Mouse (Mus musculus) liver, postnatal 0 days (tissue): Measurements from ENCODE around the gene Zfp433. TPM values are rescaled to one million over a fixed set of nuclear protein-coding genes. Genes with fewer than 3 reads are reported as not detected.
"Not testable (repeated sequence)": the region's sequence is repeated elsewhere in the genome, so short reads cannot be mapped to it uniquely, and the experiment has no call there.

Experiments
- ATAC-seq: fragments of 200-750 bp; cut with Nextera tagmentation; 2 replicates; pipeline ENCODE4 v1.8.0; 2017; ENCODE audit warnings: mild to moderate bottlenecking, moderate library complexity
- DNase-seq: peaks from one replicate; pipeline ENCODE4 v3.0.0-alpha.2; 2016
- H3K27ac ChIP-seq: fragments of 300-500 bp; sonication (generic); 2 replicates; pipeline ENCODE4 v1.5.1; 2014; ENCODE audit warnings: antibody characterized with exemption, moderate library complexity, mild to moderate bottlenecking, low read depth
- H3K27me3 ChIP-seq: fragments of 300-500 bp; sonication (generic); 2 replicates; pipeline ENCODE4 v1.6.1; 2014; ENCODE audit warnings: low read length, control low read depth, mixed read lengths; ENCODE audit not compliant: insufficient read depth
- H3K36me3 ChIP-seq: fragments of 300-500 bp; sonication (generic); replicated peaks from 2 replicates; pipeline ENCODE4 v1.6.1; 2014; ENCODE audit warnings: mild to moderate bottlenecking, control low read depth, low read length, moderate library complexity, mixed read lengths; ENCODE audit not compliant: insufficient read depth
- H3K4me1 ChIP-seq: fragments of 300-500 bp; sonication (generic); 2 replicates; pipeline ENCODE4 v1.6.1; 2014; ENCODE audit warnings: antibody characterized with exemption, mild to moderate bottlenecking, control low read depth; ENCODE audit not compliant: insufficient read depth
- H3K4me2 ChIP-seq: fragments of 300-500 bp; sonication (generic); 2 replicates; pipeline ENCODE4 v1.6.1; 2014; ENCODE audit warnings: low read depth, mild to moderate bottlenecking, low read length, moderate library complexity, mixed read lengths
- H3K4me3 ChIP-seq: fragments of 300-500 bp; sonication (generic); 2 replicates; pipeline ENCODE4 v1.5.1; 2014; ENCODE audit warnings: low read depth, low read length
- H3K9ac ChIP-seq: fragments of 300-500 bp; sonication (generic); replicated peaks from 2 replicates; pipeline ENCODE4 v1.6.1; 2014; ENCODE audit warnings: mild to moderate bottlenecking, moderate library complexity
- H3K9me3 ChIP-seq: fragments of 300-500 bp; sonication (generic); 2 replicates; pipeline ENCODE4 v1.6.1; 2016; ENCODE audit warnings: mild to moderate bottlenecking, control low read depth, low read length, mixed read lengths
- CTCF ChIP-seq: sonication (generic); IDR thresholded peaks from 2 replicates; pipeline ENCODE4 v1.5.1; 2016; ENCODE audit warnings: antibody characterized with exemption, low read depth
- EP300 ChIP-seq: IDR thresholded peaks from 2 replicates; pipeline ENCODE4 v1.6.1; 2016; ENCODE audit warnings: antibody characterized with exemption, low read depth, mild to moderate bottlenecking
- WGBS: fragments of 180-500 bp; shearing (Covaris S2); extraction: QIAGEN DNeasy Blood & Tissue Kit; methylation state at CpG from one replicate; pipeline ENCODE4 v1.1.7; 2014; ENCODE audit not compliant: insufficient replicate concordance; 5-methylcytosine and 5-hydroxymethylcytosine counted together
- polyA plus RNA-seq: library from polyadenylated mRNA; unstranded; fragments of >200 nt; fragmentation: Nextera tagmentation; extraction: Ambion mirVana; gene quantifications from 2 replicates; pipeline ENCODE4 v1.2.1, GENCODE M21; 2015

Gene Zfp433
- 3.1 and 4.5 TPM in 2 replicates for polyA plus RNA-seq

- WGBS = no CpG with 5 or more reads among the region's 46 CpGs
- not testable (repeated sequence) for DNase-seq
These were observed at the start of gene Zfp433 for GRCm38 (mm10) chr10:81704531-81705301. Zfp433 (plus strand) TSS chr10:81704825.

DNA sequence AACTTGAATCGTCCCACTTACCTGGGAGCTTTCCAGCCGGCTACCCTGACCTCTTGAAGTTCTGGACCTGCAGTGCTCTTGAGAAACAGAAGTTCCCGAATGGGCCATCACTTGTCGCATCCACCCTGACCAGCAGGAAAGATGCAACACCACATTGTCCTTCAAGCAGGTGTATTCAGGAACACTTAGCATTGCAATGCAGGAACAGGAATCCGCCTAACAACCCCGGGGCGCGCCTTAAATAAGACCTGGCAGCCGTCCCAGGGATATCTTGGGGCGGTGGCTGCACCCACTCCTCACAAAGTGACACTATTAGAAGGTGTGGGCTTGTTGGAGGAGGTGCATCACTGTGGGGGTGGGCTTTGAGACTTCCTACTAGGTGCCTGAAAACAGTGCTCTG lies 49.4 kb upstream of the Zfp433 start:
- H3K4me2 ChIP-seq = no peak overlapping the region
- no peaks in the 10 kb centered on the region for H3K27me3 ChIP-seq
- ATAC-seq (no peak), DNase-seq (peak; percentile 9)
- H3K4me1 ChIP-seq = peaks cover 3% of the 10 kb centered on the region; the same call in 1 of the 2 replicates
- WGBS = 91% methylated on average over 10 of the region's 10 CpGs
- H3K4me3 ChIP-seq = no peak overlapping the region
- H3K36me3 ChIP-seq = peaks cover 6% of the 10 kb centered on the region; the same call in 1 of the 2 replicates
- H3K27ac ChIP-seq = no peak overlapping the region
- peaks cover 38% of the 10 kb centered on the region for H3K9me3 ChIP-seq
- no peak overlapping the region for H3K9ac ChIP-seq
- TF ChIP-seq EP300 (no peak), CTCF (no peak)

More at GRCm38 (mm10) chr10:81704531-81705301, at the start of gene Zfp433:
- not testable (repeated sequence) for H3K36me3 ChIP-seq, H3K4me2 ChIP-seq, H3K9me3 ChIP-seq, H3K27me3 ChIP-seq, H3K9ac ChIP-seq, H3K4me1 ChIP-seq, H3K4me3 ChIP-seq, H3K27ac ChIP-seq
- ATAC-seq = peak; percentile 99

GRCm38 (mm10) chr10:81656174-81656573 lies 48.5 kb upstream of the Zfp433 start:
- Histone ChIP-seq H3K27ac (no peak overlapping the region), H3K4me3 (no peak overlapping the region), H3K4me1 (no peaks in the 10 kb centered on the region), H3K9me3 (peaks cover 38% of the 10 kb centered on the region), H3K9ac (no peak overlapping the region), H3K27me3 (no peaks in the 10 kb centered on the region), H3K36me3 (peaks cover 6% of the 10 kb centered on the region; the same call in 1 of the 2 replicates), H3K4me2 (no peak overlapping the region)
- 97% methylated on average over 2 of the region's 2 CpGs for WGBS
- no peak for TF ChIP-seq CTCF
- TF ChIP-seq EP300 = no peak
- no peak for ATAC-seq
- no peak for DNase-seq

GRCm38 (mm10) chr10:81687114-81687513 lies 17.5 kb upstream of the Zfp433 start:
- not testable (repeated sequence) for H3K9ac ChIP-seq, DNase-seq, H3K36me3 ChIP-seq, H3K4me2 ChIP-seq, H3K9me3 ChIP-seq, H3K4me3 ChIP-seq, H3K27me3 ChIP-seq, H3K4me1 ChIP-seq, ATAC-seq, H3K27ac ChIP-seq
- WGBS = no CpG with 5 or more reads among the region's 18 CpGs

GRCm38 (mm10) chr10:81770506-81771403 lies 66.1 kb downstream of the Zfp433 start, which contains the start of gene Gm3055:
Gm3055 (minus strand) TSS chr10:81771161.
- not testable (repeated sequence) for H3K9ac ChIP-seq, H3K36me3 ChIP-seq, H3K4me2 ChIP-seq, H3K27ac ChIP-seq, H3K9me3 ChIP-seq, H3K27me3 ChIP-seq, DNase-seq, H3K4me3 ChIP-seq, H3K4me1 ChIP-seq
- peak; percentile 93 for ATAC-seq
- WGBS = no CpG with 5 or more reads among the region's 43 CpGs

GRCm38 (mm10) chr10:81771404-81771777 lies 66.8 kb downstream of the Zfp433 start:
- not testable (repeated sequence) for H3K27ac ChIP-seq, ATAC-seq, H3K36me3 ChIP-seq, H3K9me3 ChIP-seq, H3K9ac ChIP-seq, H3K27me3 ChIP-seq, DNase-seq, H3K4me3 ChIP-seq, H3K4me1 ChIP-seq, H3K4me2 ChIP-seq
- WGBS = no CpG with 5 or more reads among the region's 3 CpGs

Other genes with a start within 250 kb of the Zfp433 start
- 19.6 and 21.1 TPM in 2 replicates for gene Nfic, start 249.2 kb upstream of the Zfp433 start, polyA plus RNA-seq
- gene Celf5, start 222.1 kb upstream of the Zfp433 start, polyA plus RNA-seq = not detected in 2 replicates
- 29.2 and 30.6 TPM in 2 replicates for gene Ncln, start 208.4 kb upstream of the Zfp433 start, polyA plus RNA-seq
- 6.3 and 7.4 TPM in 2 replicates for gene S1pr4, start 204.7 kb upstream of the Zfp433 start, polyA plus RNA-seq
- 4.0 and 4.4 TPM in 2 replicates for gene Gna15, start 180.6 kb upstream of the Zfp433 start, polyA plus RNA-seq
- 18.3 and 19.2 TPM in 2 replicates for gene Gna11, start 159.6 kb upstream of the Zfp433 start, polyA plus RNA-seq
- gene Aes, start 145.3 kb upstream of the Zfp433 start, polyA plus RNA-seq = 256 and 266 TPM in 2 replicates
- 1.2 and 2.2 TPM in 2 replicates for gene Tle2, start 130.3 kb upstream of the Zfp433 start, polyA plus RNA-seq
- 2.9 and 3.0 TPM in 2 replicates for gene Tle6, start 103.8 kb upstream of the Zfp433 start, polyA plus RNA-seq
- 0.13 TPM in 2 replicates for gene BC025920, start 98.6 kb upstream of the Zfp433 start, polyA plus RNA-seq
- gene Sirt6, start 77.0 kb upstream of the Zfp433 start, polyA plus RNA-seq = 4.5 and 6.1 TPM in 2 replicates
- gene Ankrd24, start 76.3 kb upstream of the Zfp433 start, polyA plus RNA-seq = 1.8 and 2.1 TPM in 2 replicates
- 1.1 and 1.2 TPM in 2 replicates for gene Gm10778, start 55.8 kb upstream of the Zfp433 start, polyA plus RNA-seq
- gene Gm3055, start 66.3 kb downstream of the Zfp433 start, polyA plus RNA-seq = 0.51 and 0.54 TPM in 2 replicates
- gene Gm4767, start 107.4 kb downstream of the Zfp433 start, polyA plus RNA-seq = 0.55 and 0.73 TPM in 2 replicates
- gene Gm32687, start 159.1 kb downstream of the Zfp433 start, polyA plus RNA-seq = 1.6 and 2.0 TPM in 2 replicates
- gene Zfp781, start 225.7 kb downstream of the Zfp433 start, polyA plus RNA-seq = 0.24 and 0.42 TPM in 2 replicates